Mouse (Mus musculus): ENCODE data around the gene Gng12.

- no peak for TF ChIP-seq CTCF (IDR thresholded peaks at IDR 0.05; ENCODE audit: low read depth, low read length)
- TF ChIP-seq POLR2A (IDR thresholded peaks at IDR 0.05; ENCODE audit: insufficient read depth, low read length), result no peak
- no peak for TF ChIP-seq EP300 (IDR thresholded peaks at IDR 0.05; ENCODE audit: insufficient read depth, low read depth, low read length)
Observed at GRCm38 (mm10) chr6:66941792-66942191, 45.6 kb downstream of the Gng12 start.
